Mouse (Mus musculus): ENCODE results near the gene Zfp292.

GRCm38 (mm10) chr4:34912171-34912570, 29.4 kb upstream of the Zfp292 start:
- no peak for TF ChIP-seq EP300 (IDR thresholded peaks at IDR 0.05; ENCODE audit: low read depth)
- TF ChIP-seq CTCF (IDR thresholded peaks at IDR 0.05; ENCODE audit: low read depth) = no peak

All from liver, embryonic 14.5 days (tissue).